Mouse (Mus musculus) cortical plate, adult 2 months (tissue): ENCODE results near the gene Blnk. TPM values are rescaled to one million over a fixed set of nuclear protein-coding genes. Genes with fewer than 3 reads are reported as not detected.

Experiments
- H3K27ac ChIP-seq: fragments of 200-500 bp; 2 replicates; pipeline ENCODE4 v1.5.1; 2012; ENCODE audit warnings: low read length, control low read depth, inconsistent platforms; ENCODE audit not compliant: insufficient read depth
- H3K4me1 ChIP-seq: fragments of 200-500 bp; 2 replicates; pipeline ENCODE4 v1.6.1; 2011; ENCODE audit warnings: low read length; ENCODE audit not compliant: control insufficient read depth, insufficient read depth
- H3K4me3 ChIP-seq: fragments of 200-500 bp; 2 replicates; pipeline ENCODE4 v1.5.1; 2011; ENCODE audit warnings: mild to moderate bottlenecking, low read length, control low read depth; ENCODE audit not compliant: insufficient read depth
- CTCF ChIP-seq: fragments of 200-500 bp; IDR thresholded peaks from 2 replicates; pipeline ENCODE4 v1.5.1; 2011; ENCODE audit warnings: mild to moderate bottlenecking, control low read depth, low read length; ENCODE audit not compliant: insufficient read depth; ENCODE audit errors: extremely low read depth
- POLR2A ChIP-seq: fragments of 200-500 bp; IDR thresholded peaks from 2 replicates; pipeline ENCODE4 v1.6.1; 2011; ENCODE audit warnings: mild to moderate bottlenecking, low read length, control low read depth; ENCODE audit not compliant: insufficient read depth; ENCODE audit errors: extremely low read depth
- polyA plus RNA-seq: library from polyadenylated mRNA; depleted of rRNA; stranded (reverse); fragments of >200 nt; gene quantifications from 2 replicates; pipeline ENCODE4 v1.2.3, GENCODE M21; 2012

The Blnk gene
- polyA plus RNA-seq, 1 experiment, result 8.4 TPM

DNA sequence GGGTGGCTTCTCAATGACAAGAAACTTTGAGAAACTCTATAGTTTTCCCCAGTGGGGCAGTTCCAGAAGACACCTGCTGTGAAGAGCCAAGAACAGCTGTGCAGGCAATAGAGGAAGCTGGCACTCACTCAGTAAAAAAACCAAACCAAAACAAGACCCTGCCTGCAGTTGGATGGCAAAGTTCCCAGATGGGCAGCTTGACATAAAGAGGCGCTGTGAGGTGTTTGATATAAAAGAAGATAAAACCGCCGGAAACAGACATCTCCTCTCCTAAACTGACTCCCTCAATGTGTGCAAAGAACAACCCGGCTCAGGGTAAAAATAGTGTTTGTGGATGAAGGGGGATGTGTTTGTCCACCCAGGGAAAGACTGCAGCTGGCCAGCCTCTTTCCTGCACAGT lies 27.9 kb upstream of the Blnk start:
- Histone ChIP-seq H3K4me3 (no peak overlapping the region), H3K4me1 (no peaks in the 10 kb centered on the region), H3K27ac (no peak overlapping the region)
- TF ChIP-seq CTCF (no peak), POLR2A (no peak)

DNA sequence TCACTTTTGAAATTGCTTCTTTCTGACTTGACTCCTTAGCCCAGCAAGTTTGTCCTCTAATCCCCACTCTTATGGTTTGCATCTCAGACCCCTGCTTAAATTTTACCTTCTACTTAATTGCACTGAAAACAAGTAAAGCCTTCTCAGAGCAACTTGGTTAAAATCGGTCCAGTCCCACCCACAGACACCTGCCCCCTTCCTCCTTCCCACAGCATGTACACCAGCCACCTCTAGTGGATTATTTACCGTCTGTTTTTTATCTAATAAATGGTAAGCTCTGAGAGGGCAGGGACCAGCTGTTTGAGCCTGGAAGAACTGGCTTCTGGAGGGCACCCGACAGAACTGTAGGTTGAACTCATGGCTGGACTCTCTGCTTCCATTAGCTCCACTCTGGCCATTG lies 26.2 kb upstream of the Blnk start:
- TF ChIP-seq POLR2A (no peak), CTCF (no peak)
- H3K4me1 ChIP-seq, result peaks cover 2% of the 10 kb centered on the region
- H3K4me3 ChIP-seq, result no peak overlapping the region
- no peak overlapping the region for H3K27ac ChIP-seq

DNA sequence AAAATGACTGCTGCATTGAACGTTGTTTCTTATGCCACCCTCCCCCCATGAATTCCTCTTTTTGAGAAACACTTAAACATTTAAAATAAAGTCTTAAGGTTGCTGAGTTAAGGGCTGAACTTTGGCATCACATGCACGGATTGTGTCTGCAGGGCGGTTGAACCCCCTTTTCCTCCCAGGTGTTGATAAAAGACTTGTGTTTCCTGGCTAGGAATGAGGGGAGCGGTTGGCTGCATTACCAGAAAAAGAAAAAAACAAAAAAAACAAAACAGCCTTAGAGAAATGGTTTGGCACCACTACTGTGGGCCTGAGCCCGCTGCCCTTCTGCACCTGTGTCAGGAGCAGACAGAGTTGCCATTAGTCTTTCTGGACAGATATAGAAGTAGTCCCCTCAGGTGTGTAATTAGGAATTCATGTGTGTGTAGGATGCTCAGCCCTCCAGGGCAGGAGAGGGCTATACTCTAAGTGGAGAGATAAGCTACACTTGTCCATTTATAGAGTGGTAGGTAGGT lies 24.9 kb upstream of the Blnk start:
- Histone ChIP-seq H3K4me1 (peaks cover 2% of the 10 kb centered on the region), H3K4me3 (no peak overlapping the region)
- TF ChIP-seq POLR2A (no peak), CTCF (no peak)

DNA sequence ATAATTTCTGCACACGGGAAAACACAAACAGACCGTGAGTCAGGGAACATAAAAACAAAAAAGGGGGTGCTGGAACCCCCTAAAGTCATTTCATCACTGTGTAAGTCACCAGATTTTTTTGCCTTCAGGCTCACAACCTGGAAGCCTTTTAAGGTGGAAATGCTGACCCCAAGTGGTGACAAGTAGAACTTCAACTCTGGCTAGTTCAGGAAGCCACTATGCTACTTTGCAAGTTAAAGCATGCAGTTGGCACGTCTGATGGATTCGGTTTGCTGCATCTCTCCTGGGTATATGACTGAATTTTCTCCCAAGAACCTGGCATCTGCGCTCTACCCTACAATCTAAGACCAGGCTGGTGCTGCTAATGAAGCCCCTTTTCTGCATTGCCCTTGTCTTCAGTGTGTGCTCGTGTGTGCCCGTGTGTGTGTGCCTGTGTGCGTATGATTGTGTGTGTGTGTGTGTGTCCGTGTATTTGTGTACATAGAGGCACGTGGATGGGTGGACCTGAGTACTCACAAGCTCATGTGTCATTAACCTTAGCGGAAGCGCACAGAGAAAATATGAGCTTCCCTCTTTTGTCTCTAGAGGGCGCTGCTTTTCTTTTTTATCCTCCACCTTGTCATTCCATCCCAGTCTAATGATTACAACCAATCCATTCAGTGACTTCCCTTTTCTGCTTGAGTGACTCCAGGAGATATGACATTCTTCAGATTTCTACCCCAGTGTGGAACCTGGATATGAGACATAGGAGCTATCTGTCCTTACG lies 21.8 kb upstream of the Blnk start:
- peak; percentile 79 for TF ChIP-seq CTCF
- TF ChIP-seq POLR2A, result no peak
- Histone ChIP-seq H3K4me1 (peaks cover 5% of the 10 kb centered on the region), H3K4me3 (0 out of 2 replicates have a peak overlapping the region, but pooled peaks have one; percentile 12)

More for the DNA sequence above, 24.9 kb upstream of the Blnk start:
- no peak overlapping the region for H3K27ac ChIP-seq

DNA sequence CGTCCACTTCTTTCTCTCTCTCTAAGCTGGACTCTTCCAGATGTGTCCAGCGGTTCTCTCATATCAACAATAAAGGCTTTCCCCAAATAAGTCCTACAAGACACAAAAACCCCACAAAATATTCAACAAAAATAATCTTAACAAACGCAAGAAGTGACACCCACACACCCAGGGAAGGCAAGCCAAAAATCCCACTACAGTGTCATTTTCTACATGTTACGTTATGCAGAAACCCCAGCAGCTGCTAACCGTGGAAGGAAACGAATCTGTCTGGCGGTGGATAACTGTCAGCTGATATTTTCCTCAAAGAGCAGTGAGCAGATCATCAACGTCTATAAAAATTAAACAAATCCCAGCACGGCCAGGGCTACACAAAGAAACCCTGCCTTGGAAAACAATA lies 19.7 kb upstream of the Blnk start:
- no peak for TF ChIP-seq CTCF
- TF ChIP-seq POLR2A, result no peak
- H3K4me3 ChIP-seq, result no peak overlapping the region
- peaks cover 5% of the 10 kb centered on the region for H3K4me1 ChIP-seq
- H3K27ac ChIP-seq, result no peak overlapping the region

More for the DNA sequence above, 21.8 kb upstream of the Blnk start:
- H3K27ac ChIP-seq, result no peak overlapping the region

DNA sequence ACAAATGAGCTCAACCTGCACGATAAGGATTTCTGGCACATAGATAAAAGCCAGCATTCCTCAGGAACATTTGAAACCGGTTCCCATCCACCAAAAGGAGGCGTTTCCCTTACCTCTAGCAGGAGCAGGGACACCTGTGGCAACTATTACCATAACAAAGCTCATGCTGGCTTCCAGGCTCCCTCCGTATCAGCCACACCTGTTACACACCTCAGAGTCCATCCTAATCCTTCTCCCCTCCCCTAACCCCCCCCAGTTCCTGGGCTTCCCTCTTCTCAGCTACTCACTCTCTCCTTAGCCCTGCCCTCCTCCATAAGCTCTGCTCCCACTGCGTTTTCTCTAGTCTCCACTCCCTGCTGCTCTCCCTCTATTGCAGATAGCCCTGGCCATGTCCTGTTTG lies 19.3 kb upstream of the Blnk start:
- no peak overlapping the region for H3K4me3 ChIP-seq
- no peak for TF ChIP-seq POLR2A
- TF ChIP-seq CTCF, result no peak
- H3K27ac ChIP-seq, result no peak overlapping the region
- peaks cover 5% of the 10 kb centered on the region for H3K4me1 ChIP-seq

DNA sequence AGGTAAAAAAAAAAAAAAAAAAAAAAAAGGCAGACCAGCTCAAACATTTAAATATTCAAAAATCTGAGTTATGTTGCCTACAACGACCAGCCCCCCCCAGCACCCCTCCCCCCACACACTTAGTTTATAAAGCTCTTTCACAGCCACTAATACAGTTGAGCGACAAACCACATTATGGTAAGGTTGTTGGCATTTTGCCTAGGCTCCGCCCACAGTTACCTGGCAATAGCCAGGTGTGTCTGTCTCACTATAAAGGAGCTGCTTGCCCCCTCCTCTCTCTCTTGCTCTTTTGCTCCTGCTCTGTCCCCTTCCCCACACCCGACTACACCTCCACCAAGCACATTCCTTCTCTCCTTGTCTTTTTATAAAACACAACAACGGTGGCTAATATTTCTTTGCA lies 17.3 kb upstream of the Blnk start:
- Histone ChIP-seq H3K4me3 (no peak overlapping the region), H3K4me1 (peaks cover 5% of the 10 kb centered on the region), H3K27ac (no peak overlapping the region)
- no peak for TF ChIP-seq POLR2A
- TF ChIP-seq CTCF, result no peak

DNA sequence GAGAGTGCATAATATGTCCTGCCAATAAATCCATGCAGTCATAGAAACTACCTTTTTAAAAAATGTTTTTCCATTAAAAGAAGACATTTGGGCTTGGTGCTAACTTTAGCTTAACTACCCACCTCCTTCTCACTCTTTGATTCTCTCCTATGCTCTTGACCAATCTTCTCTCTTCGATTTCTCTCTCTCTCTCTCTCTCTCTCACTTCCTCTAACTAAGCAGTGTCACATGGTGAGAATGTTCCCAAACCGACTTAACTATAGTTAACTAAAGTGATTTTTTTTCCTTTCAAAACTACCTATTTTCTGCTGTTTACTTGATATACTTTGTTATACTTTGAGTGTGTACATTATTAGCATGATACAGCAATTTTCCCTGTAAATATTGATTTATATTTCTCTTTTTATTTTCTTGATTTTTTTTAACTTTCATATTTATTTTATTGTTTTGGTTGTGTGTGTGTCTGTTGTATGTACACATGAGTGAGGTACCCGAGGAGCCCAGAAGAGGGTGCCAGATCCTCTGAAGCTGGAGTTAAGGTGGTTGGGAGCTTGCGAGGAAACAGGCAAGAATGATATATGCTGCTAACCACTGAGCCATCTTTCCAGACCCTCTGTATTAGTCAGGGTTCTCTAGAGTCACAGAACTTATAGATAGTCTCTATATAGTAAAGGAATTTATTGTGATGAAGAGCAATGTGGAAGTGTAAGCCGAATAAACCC lies 14.5 kb upstream of the Blnk start:
- no peak for TF ChIP-seq POLR2A
- H3K4me1 ChIP-seq, result peaks cover 3% of the 10 kb centered on the region; the same call in 1 of the 2 replicates
- no peak overlapping the region for H3K4me3 ChIP-seq
- no peak overlapping the region for H3K27ac ChIP-seq

DNA sequence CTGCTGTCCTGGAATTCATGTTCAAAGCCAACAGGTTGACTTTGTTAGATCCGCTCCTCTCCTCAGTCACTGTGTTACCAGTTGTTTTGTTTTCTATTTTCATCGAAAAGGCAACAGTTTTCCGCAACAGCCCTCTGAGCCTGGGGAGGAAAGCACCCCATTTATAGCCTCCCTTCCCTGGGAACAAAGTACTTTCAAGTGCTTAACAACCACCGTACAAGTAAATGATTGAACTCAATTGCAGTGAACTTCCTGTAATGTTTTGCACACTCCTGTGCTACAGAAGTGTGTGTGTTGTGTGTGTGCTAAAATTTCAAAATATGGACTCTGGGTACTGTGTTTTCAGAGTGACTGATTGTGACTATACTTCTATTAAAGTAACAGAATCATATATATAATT lies 13.4 kb upstream of the Blnk start:
- no peak overlapping the region for H3K27ac ChIP-seq
- H3K4me3 ChIP-seq, result no peak overlapping the region
- peaks cover 3% of the 10 kb centered on the region; the same call in 1 of the 2 replicates for H3K4me1 ChIP-seq
- TF ChIP-seq CTCF (no peak), POLR2A (no peak)
